Mouse (Mus musculus) neural tube, embryonic 10.5 days (tissue): ENCODE results near the gene Ccnb2.

Source experiments
- DNase-seq: peaks from one replicate; pipeline ENCODE4 v3.0.0-alpha.2; 2017; ENCODE audit warnings: low spot score; ENCODE audit errors: extremely low spot score

Ccnb2 gene

DNA sequence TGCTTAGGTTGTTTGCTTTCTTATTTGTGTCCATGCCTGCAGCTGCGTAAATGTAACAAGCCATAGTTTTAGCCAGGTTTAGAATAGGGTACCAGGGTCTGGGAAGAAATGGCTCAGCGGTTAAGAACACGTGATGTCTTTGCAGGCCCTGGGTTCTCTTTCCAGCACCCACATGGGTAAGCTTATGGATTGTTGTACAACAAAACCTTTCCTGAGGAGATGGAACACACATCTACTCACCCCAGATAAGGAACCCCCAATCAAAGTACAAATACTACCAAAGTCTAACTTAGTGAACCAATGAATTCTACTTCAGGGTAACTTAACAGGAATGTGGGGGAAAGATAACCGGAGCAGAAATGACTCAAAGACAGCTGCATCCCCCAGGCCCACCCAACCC lies 36.9 kb downstream of the Ccnb2 start:
- DNase-seq, result no peak

- DNase-seq, result no peak
Measured at GRCm38 (mm10) chr9:70383750-70384149, 37.6 kb downstream of the Ccnb2 start.

- DNase-seq, result no peak
Measured at GRCm38 (mm10) chr9:70382091-70382490, 39.3 kb downstream of the Ccnb2 start.

DNA sequence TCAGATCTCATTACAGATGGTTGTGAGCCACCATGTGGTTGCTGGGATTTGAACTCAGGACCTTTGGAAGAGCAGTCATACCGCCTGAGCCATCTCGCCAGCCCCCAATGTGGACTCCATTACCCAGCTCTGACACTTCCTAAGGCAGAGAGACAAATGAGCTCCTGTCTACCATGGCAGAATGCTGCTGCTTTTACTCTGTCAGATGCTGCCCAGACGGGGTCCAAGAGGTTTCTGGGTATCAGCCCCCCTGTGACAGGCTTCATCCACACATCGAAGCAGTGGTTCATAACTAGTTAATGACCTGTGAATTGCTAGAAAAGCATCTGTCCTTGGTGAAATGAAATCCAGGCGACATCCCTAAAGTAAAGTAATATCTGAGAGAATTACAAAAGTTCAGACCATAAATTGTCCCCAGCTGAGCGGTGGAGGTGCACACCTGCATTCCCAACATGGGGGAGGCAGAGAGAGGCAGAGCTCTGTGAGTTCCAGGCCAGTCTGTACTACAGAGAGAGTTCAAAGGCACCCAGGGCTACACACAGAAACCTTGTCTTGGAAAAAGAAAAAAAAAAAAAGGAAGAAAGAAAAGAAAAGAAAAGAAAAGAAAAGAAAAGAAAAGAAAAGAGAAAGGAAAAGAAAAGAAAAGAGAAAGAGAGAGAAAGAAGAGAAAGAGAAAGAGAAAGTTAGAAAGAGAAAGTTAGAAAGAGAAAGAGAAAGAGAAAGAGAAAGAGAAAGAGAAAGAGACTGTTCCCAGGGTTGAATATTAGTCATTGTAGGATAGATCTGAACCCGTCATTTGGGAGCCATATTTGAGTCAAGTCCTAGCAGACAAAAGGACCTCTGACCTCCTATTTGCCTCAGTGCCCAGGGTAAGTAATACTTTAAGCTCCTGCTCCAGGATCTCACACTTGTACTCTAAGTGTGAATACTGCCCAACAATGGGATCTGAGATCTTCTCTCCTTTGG lies 41.6 kb downstream of the Ccnb2 start:
- no peak for DNase-seq

DNA sequence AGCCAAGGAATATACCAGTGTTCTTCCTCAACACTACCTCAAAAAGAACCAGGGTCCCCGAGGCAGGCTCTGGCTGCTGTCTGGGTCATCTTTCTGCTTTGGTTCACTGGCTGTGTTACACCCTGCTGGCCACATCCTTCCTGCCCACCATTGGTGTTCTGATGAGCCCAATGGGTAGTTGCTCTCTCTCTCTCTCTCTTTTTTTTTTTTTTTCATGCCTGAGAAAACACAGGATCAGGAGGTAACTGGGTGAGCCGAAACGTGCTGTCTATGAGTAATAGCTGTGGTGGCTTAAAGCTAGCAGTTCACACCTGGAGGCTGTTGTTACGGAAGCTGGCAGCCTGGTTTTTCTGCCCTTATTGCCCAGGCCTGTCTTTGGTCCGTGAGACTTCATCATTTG lies 49.7 kb downstream of the Ccnb2 start:
- no peak for DNase-seq

DNA sequence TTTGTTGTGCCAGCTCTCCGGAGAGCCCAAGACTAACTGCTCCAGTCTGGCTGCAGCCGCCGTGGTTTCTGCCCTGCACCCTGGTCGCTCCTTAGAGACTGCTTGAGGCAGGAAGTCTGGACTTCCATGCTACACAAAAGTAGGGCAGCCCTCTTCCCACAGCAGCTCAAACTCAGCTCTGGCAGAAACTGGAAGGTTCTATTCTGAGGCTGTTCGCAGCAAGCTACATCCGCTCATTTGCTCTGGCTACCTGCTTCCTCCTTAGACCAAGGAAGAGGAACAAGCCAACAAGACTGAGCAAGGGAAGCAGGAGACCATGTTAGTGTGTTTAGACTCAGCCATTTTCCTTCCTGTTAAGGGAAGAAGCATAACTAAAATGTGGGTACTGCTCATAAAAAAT lies 54.4 kb downstream of the Ccnb2 start:
- no peak for DNase-seq

- no peak for DNase-seq
Measured at GRCm38 (mm10) chr9:70365915-70366314, 55.4 kb downstream of the Ccnb2 start.

DNA sequence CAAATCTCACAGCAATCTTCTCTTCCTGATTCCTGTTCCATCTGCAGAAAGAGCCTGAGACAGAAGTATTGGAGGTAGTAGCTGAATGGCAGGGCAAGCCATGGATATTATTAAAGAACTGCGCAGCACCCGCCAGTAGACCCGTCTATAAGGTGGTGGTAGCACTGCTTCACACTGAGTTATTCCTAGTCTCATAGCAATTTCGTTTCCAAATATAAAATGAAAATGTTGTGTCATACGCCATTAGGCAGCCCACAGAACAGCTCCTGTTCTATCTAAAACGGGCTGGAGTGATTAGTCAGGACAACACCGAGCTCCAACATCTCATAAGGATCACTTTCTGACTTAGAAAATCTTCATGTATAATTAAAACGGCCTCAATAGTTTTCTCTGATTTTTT lies 56.6 kb downstream of the Ccnb2 start:
- no peak for DNase-seq

- no peak for DNase-seq
Measured at GRCm38 (mm10) chr9:70359402-70360131, 61.8 kb downstream of the Ccnb2 start.
